Mouse (Mus musculus) lung, embryonic 14.5 days (tissue): ENCODE data around the gene Smarca4. TPM values are rescaled to one million over a fixed set of nuclear protein-coding genes. Genes with fewer than 3 reads are reported as not detected.
A peak's percentile ranks its signal among the peaks of the same experiment; 100 is the strongest.

Experiments used
- ATAC-seq: fragments of 200-750 bp; cut with Nextera tagmentation; 2 replicates; pipeline ENCODE4 v1.8.0; 2017; ENCODE audit warnings: mild to moderate bottlenecking, moderate TSS enrichment, moderate library complexity; ENCODE audit not compliant: insufficient read depth
- DNase-seq: peaks from one replicate; pipeline ENCODE4 v3.0.0-alpha.2; 2015
- H3K27ac ChIP-seq: fragments of 300-500 bp; sonication (generic); 2 replicates; pipeline ENCODE4 v1.5.1; 2014; ENCODE audit warnings: low read depth, mild to moderate bottlenecking, moderate library complexity
- H3K27me3 ChIP-seq: fragments of 300-500 bp; sonication (generic); 2 replicates; pipeline ENCODE4 v1.6.1; 2014; ENCODE audit warnings: low read length, control low read depth; ENCODE audit not compliant: insufficient read depth
- H3K36me3 ChIP-seq: fragments of 300-500 bp; sonication (generic); 2 replicates; pipeline ENCODE4 v1.6.1; 2014; ENCODE audit warnings: control low read depth; ENCODE audit not compliant: insufficient read depth
- H3K4me1 ChIP-seq: fragments of 300-500 bp; sonication (generic); 2 replicates; pipeline ENCODE4 v1.6.1; 2014; ENCODE audit warnings: antibody characterized with exemption, control low read depth; ENCODE audit not compliant: insufficient read depth
- H3K4me2 ChIP-seq: fragments of 300-500 bp; sonication (generic); 2 replicates; pipeline ENCODE4 v1.6.1; 2014; ENCODE audit warnings: mild to moderate bottlenecking
- H3K4me3 ChIP-seq: fragments of 300-500 bp; sonication (generic); 2 replicates; pipeline ENCODE4 v1.5.1; 2014; ENCODE audit warnings: low read depth, low read length
- H3K9ac ChIP-seq: fragments of 300-500 bp; sonication (generic); 2 replicates; pipeline ENCODE4 v1.6.1; 2014
- H3K9me3 ChIP-seq: fragments of 300-500 bp; sonication (generic); 2 replicates; pipeline ENCODE4 v1.6.1; 2016; ENCODE audit warnings: low read depth, low read length, control low read depth
- CTCF ChIP-seq: IDR thresholded peaks from 2 replicates; pipeline ENCODE4 v1.5.1; 2016; ENCODE audit warnings: antibody characterized with exemption, low read depth
- WGBS: fragments of 180-500 bp; shearing (Covaris S2); extraction: QIAGEN DNeasy Blood & Tissue Kit; methylation state at CpG from one replicate; pipeline ENCODE4 v1.1.7; 2014; 5-methylcytosine and 5-hydroxymethylcytosine counted together
- polyA plus RNA-seq: library from polyadenylated mRNA; unstranded; fragments of >200 nt; fragmentation: Nextera tagmentation; extraction: Ambion mirVana; gene quantifications from 2 replicates; pipeline ENCODE4 v1.2.1, GENCODE M21; 2014

The Smarca4 gene
- polyA plus RNA-seq, 1 experiment from 2014 or later: 114 TPM

DNA sequence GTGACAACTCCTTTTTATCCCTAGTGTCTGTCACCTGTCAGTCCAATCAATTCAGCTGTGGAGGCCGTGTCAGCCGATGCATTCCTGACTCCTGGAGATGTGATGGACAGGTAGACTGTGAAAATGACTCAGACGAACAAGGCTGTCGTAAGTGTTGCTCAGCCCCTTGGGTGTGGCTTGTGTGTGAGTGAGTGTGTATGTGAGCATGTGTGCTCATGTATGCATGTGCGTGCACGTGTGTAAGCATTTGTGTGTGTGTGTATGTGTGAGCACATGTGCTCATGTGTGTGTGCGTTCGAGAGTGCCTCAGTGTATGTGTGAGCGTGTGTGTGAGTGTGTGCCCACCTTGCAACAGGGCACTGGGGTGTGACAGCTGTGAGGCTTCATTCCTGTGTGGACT, 116.3 kb downstream of the Smarca4 start:
- Histone ChIP-seq H3K9me3 (no peaks in the 10 kb centered on the region), H3K9ac (no peak overlapping the region), H3K27ac (no peak overlapping the region), H3K4me1 (no peaks in the 10 kb centered on the region), H3K27me3 (no peaks in the 10 kb centered on the region), H3K4me2 (no peak overlapping the region), H3K4me3 (no peak overlapping the region), H3K36me3 (peaks cover 76% of the 10 kb centered on the region)
- WGBS: 92% methylated on average over 9 of the region's 9 CpGs
- ATAC-seq (no peak), DNase-seq (no peak)
- TF ChIP-seq CTCF: no peak

- H3K9ac ChIP-seq: no peak overlapping the region
- DNase-seq: no peak
- 91% methylated on average over 17 of the region's 17 CpGs for WGBS
- no peaks in the 10 kb centered on the region for H3K9me3 ChIP-seq
- H3K36me3 ChIP-seq: peaks cover 82% of the 10 kb centered on the region
- H3K27ac ChIP-seq: no peak overlapping the region
- ATAC-seq: no peak
- TF ChIP-seq CTCF: no peak
- no peaks in the 10 kb centered on the region for H3K27me3 ChIP-seq
- no peaks in the 10 kb centered on the region for H3K4me1 ChIP-seq
- H3K4me2 ChIP-seq: no peak overlapping the region
- no peak overlapping the region for H3K4me3 ChIP-seq
Observed at GRCm38 (mm10) chr9:21733446-21733845, 117.5 kb downstream of the Smarca4 start.

DNA sequence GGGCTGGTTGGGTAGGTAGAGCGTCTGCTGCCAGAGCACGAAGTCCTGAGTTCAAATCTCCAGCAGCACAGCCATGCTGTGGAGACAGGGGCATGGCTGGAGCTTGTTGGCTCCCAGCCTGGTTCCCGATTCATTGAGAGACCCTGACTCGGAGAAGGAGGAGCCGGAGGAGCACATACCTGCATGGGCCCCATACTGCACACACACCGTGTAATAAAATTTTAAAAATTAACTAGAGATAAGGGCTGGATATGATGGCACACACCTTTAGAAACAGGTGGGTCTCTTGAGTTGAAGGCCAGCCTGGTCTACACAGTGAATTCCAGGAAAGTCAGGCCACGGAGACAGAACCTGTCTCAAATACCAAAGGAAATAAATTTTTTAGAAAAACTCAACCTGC, 118.0 kb downstream of the Smarca4 start:
- Histone ChIP-seq H3K4me1 (no peaks in the 10 kb centered on the region), H3K27ac (no peak overlapping the region), H3K4me3 (no peak overlapping the region), H3K4me2 (no peak overlapping the region), H3K36me3 (peaks cover 84% of the 10 kb centered on the region), H3K9ac (no peak overlapping the region), H3K27me3 (no peaks in the 10 kb centered on the region), H3K9me3 (no peaks in the 10 kb centered on the region)
- 91% methylated on average over 7 of the region's 7 CpGs for whole genome bisulfite sequencing
- no peak for TF ChIP-seq CTCF
- no peak for DNase-seq
- no peak for ATAC-seq

- Histone ChIP-seq H3K4me2 (no peak overlapping the region), H3K36me3 (peaks cover 87% of the 10 kb centered on the region), H3K9ac (no peak overlapping the region), H3K4me3 (no peak overlapping the region), H3K9me3 (no peaks in the 10 kb centered on the region), H3K27ac (no peak overlapping the region), H3K27me3 (no peaks in the 10 kb centered on the region), H3K4me1 (no peaks in the 10 kb centered on the region)
- TF ChIP-seq CTCF: no peak
- WGBS: 88% methylated on average over 14 of the region's 14 CpGs
- DNase-seq (no peak), ATAC-seq (no peak)
Observed at GRCm38 (mm10) chr9:21735126-21735525, 119.2 kb downstream of the Smarca4 start.

DNA sequence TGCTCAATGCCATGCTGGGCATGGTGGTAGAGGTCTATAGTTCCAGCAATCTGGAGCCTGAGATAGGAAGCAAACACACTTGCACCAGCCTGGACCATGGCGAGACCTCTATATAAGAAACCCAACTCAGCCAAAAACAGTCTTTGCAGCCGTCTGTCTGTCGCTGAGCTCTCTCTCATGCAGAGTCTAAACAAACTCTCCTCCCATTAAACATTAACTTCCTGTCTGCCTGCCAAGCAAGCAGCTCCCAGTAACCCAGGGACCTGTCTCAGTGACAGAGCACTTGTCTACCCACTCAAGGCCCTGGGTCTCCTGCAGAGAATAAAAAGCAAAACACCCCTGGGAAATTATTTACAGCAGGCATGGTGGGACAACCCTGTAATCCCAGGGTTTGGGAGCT, 120.6 kb downstream of the Smarca4 start:
- TF ChIP-seq CTCF: no peak
- Histone ChIP-seq H3K9ac (no peak overlapping the region), H3K36me3 (peaks cover 92% of the 10 kb centered on the region), H3K27me3 (no peaks in the 10 kb centered on the region), H3K4me1 (no peaks in the 10 kb centered on the region), H3K27ac (no peak overlapping the region), H3K4me2 (no peak overlapping the region), H3K9me3 (no peaks in the 10 kb centered on the region), H3K4me3 (no peak overlapping the region)
- ATAC-seq (peak; percentile 29; the same call in 1 of the 2 replicates), DNase-seq (peak; percentile 63)
- WGBS: 30% methylated on average over 3 of the region's 3 CpGs

GRCm38 (mm10) chr9:21737188-21737587, 121.2 kb downstream of the Smarca4 start:
- H3K4me1 ChIP-seq: no peaks in the 10 kb centered on the region
- no peaks in the 10 kb centered on the region for H3K27me3 ChIP-seq
- H3K36me3 ChIP-seq: peaks cover 92% of the 10 kb centered on the region
- DNase-seq: no peak
- WGBS: 87% methylated on average over 10 of the region's 10 CpGs
- no peak overlapping the region for H3K27ac ChIP-seq
- TF ChIP-seq CTCF: no peak
- H3K4me2 ChIP-seq: no peak overlapping the region
- no peak overlapping the region for H3K9ac ChIP-seq
- 0 out of 2 replicates have a peak, but pooled peaks have one; percentile 6 for ATAC-seq
- H3K4me3 ChIP-seq: no peak overlapping the region
- no peaks in the 10 kb centered on the region for H3K9me3 ChIP-seq

DNA sequence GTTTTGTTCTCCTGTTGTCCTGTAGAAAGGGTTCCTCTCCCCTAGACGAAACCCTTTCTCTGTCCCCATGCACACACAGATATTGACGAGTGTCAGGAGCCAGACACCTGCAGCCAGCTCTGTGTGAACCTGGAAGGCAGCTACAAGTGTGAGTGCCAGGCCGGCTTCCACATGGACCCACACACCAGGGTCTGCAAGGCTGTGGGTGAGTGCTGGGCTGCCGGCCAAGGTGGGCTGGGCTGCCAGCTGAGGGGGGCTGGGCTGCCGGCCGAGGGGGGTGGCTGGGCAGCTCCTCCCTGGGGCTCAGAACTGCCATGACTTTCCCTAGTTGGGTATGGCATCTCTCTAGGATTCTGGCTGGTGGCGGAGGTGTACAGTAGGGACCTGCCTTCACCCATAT, 122.8 kb downstream of the Smarca4 start:
- TF ChIP-seq CTCF: no peak
- Histone ChIP-seq H3K4me1 (no peaks in the 10 kb centered on the region), H3K9me3 (no peaks in the 10 kb centered on the region), H3K27me3 (no peaks in the 10 kb centered on the region), H3K36me3 (peaks cover 88% of the 10 kb centered on the region), H3K27ac (no peak overlapping the region), H3K4me2 (no peak overlapping the region), H3K9ac (no peak overlapping the region), H3K4me3 (no peak overlapping the region)
- 77% methylated on average over 7 of the region's 7 CpGs for WGBS
- DNase-seq: no peak
- no peak for ATAC-seq

GRCm38 (mm10) chr9:21740427-21740826, 124.5 kb downstream of the Smarca4 start:
- ATAC-seq: no peak
- TF ChIP-seq CTCF: no peak
- no peaks in the 10 kb centered on the region for H3K4me1 ChIP-seq
- H3K9me3 ChIP-seq: no peaks in the 10 kb centered on the region
- H3K27ac ChIP-seq: no peak overlapping the region
- no peak overlapping the region for H3K4me3 ChIP-seq
- no peak overlapping the region for H3K4me2 ChIP-seq
- DNase-seq: no peak
- H3K36me3 ChIP-seq: peaks cover 88% of the 10 kb centered on the region
- WGBS: 96% methylated on average over 14 of the region's 14 CpGs
- no peak overlapping the region for H3K9ac ChIP-seq
- H3K27me3 ChIP-seq: no peaks in the 10 kb centered on the region
